Mouse (Mus musculus) layer of hippocampus, adult 8-10 months (tissue): ENCODE measurements at regions not wholly inside any gene's neighbourhood (a gene's known extent, or its start where the extent isn't known, plus 50 kb on each side); places are given as distances from the start of the nearest gene placed in this dataset.

ENCODE experiments used
- DNase-seq, 2 experiments: peaks; one replicate each; pipeline ENCODE4 v3.0.0; 2022; ENCODE audit warnings: low spot score in 2 of 2

GRCm38 (mm10) chr2:72880016-72880415, 100.2 kb downstream of the Sp3 start:
- no peak for DNase-seq

- no peak for DNase-seq
Observed at GRCm38 (mm10) chr2:72881554-72881953, 98.7 kb downstream of the Sp3 start.

GRCm38 (mm10) chr2:72886250-72886649, 94.0 kb downstream of the Sp3 start:
- no peak for DNase-seq
